Mouse (Mus musculus) lung, embryonic 14.5 days (tissue): ENCODE measurements around the gene Aim2. TPM values are rescaled to one million over a fixed set of nuclear protein-coding genes. Genes with fewer than 3 reads are reported as not detected.
A peak's percentile ranks its signal among the peaks of the same experiment; 100 is the strongest.

Experiments used
- ATAC-seq: fragments of 200-750 bp; cut with Nextera tagmentation; 2 replicates; pipeline ENCODE4 v1.8.0; 2017; ENCODE audit warnings: mild to moderate bottlenecking, moderate TSS enrichment, moderate library complexity; ENCODE audit not compliant: insufficient read depth
- DNase-seq: peaks from one replicate; pipeline ENCODE4 v3.0.0-alpha.2; 2015
- H3K27ac ChIP-seq: fragments of 300-500 bp; sonication (generic); 2 replicates; pipeline ENCODE4 v1.5.1; 2014; ENCODE audit warnings: low read depth, mild to moderate bottlenecking, moderate library complexity
- H3K27me3 ChIP-seq: fragments of 300-500 bp; sonication (generic); 2 replicates; pipeline ENCODE4 v1.6.1; 2014; ENCODE audit warnings: low read length, control low read depth; ENCODE audit not compliant: insufficient read depth
- H3K36me3 ChIP-seq: fragments of 300-500 bp; sonication (generic); 2 replicates; pipeline ENCODE4 v1.6.1; 2014; ENCODE audit warnings: control low read depth; ENCODE audit not compliant: insufficient read depth
- H3K4me1 ChIP-seq: fragments of 300-500 bp; sonication (generic); 2 replicates; pipeline ENCODE4 v1.6.1; 2014; ENCODE audit warnings: antibody characterized with exemption, control low read depth; ENCODE audit not compliant: insufficient read depth
- H3K4me2 ChIP-seq: fragments of 300-500 bp; sonication (generic); 2 replicates; pipeline ENCODE4 v1.6.1; 2014; ENCODE audit warnings: mild to moderate bottlenecking
- H3K4me3 ChIP-seq: fragments of 300-500 bp; sonication (generic); 2 replicates; pipeline ENCODE4 v1.5.1; 2014; ENCODE audit warnings: low read depth, low read length
- H3K9ac ChIP-seq: fragments of 300-500 bp; sonication (generic); 2 replicates; pipeline ENCODE4 v1.6.1; 2014
- H3K9me3 ChIP-seq: fragments of 300-500 bp; sonication (generic); 2 replicates; pipeline ENCODE4 v1.6.1; 2016; ENCODE audit warnings: low read depth, low read length, control low read depth
- CTCF ChIP-seq: IDR thresholded peaks from 2 replicates; pipeline ENCODE4 v1.5.1; 2016; ENCODE audit warnings: antibody characterized with exemption, low read depth
- WGBS: fragments of 180-500 bp; shearing (Covaris S2); extraction: QIAGEN DNeasy Blood & Tissue Kit; methylation state at CpG from one replicate; pipeline ENCODE4 v1.1.7; 2014; 5-methylcytosine and 5-hydroxymethylcytosine counted together
- polyA plus RNA-seq: library from polyadenylated mRNA; unstranded; fragments of >200 nt; fragmentation: Nextera tagmentation; extraction: Ambion mirVana; gene quantifications from 2 replicates; pipeline ENCODE4 v1.2.1, GENCODE M21; 2014

Aim2 gene
- polyA plus RNA-seq, 1 experiment from 2014 or later: 0.92 TPM

- ATAC-seq: no peak
These were observed 64.0 kb downstream of the Aim2 start for GRCm38 (mm10) chr1:173414631-173415030.

GRCm38 (mm10) chr1:173418516-173418915 is 67.8 kb downstream of the Aim2 start:
- Histone ChIP-seq H3K4me2 (no peak overlapping the region), H3K36me3 (no peaks in the 10 kb centered on the region), H3K4me1 (no peaks in the 10 kb centered on the region), H3K4me3 (no peak overlapping the region), H3K9me3 (no peaks in the 10 kb centered on the region), H3K27ac (no peak overlapping the region), H3K9ac (no peak overlapping the region), H3K27me3 (no peaks in the 10 kb centered on the region)
- DNase-seq (no peak), ATAC-seq (no peak)
- TF ChIP-seq CTCF: no peak
- 76% methylated on average over 3 of the region's 3 CpGs for WGBS

More at GRCm38 (mm10) chr1:173414631-173415030, 64.0 kb downstream of the Aim2 start:
- Histone ChIP-seq H3K4me3 (no peak overlapping the region), H3K27ac (no peak overlapping the region), H3K36me3 (no peaks in the 10 kb centered on the region), H3K9ac (no peak overlapping the region), H3K9me3 (no peaks in the 10 kb centered on the region), H3K4me2 (no peak overlapping the region), H3K4me1 (no peaks in the 10 kb centered on the region), H3K27me3 (no peaks in the 10 kb centered on the region)
- TF ChIP-seq CTCF: no peak
- 76% methylated on average over 3 of the region's 3 CpGs for WGBS
- DNase-seq: no peak

- no peaks in the 10 kb centered on the region for H3K27me3 ChIP-seq
- ATAC-seq: peak; percentile 54; the same call in 1 of the 2 replicates
- no peak overlapping the region for H3K9ac ChIP-seq
- H3K4me3 ChIP-seq: no peak overlapping the region
- 70% methylated on average over 1 of the region's 1 CpGs for WGBS
- no peaks in the 10 kb centered on the region for H3K9me3 ChIP-seq
- TF ChIP-seq CTCF: no peak
- no peaks in the 10 kb centered on the region for H3K4me1 ChIP-seq
- H3K4me2 ChIP-seq: no peak overlapping the region
- H3K27ac ChIP-seq: no peak overlapping the region
- DNase-seq: peak; percentile 12
- no peaks in the 10 kb centered on the region for H3K36me3 ChIP-seq
These were observed 68.4 kb downstream of the Aim2 start for GRCm38 (mm10) chr1:173418936-173419621.

- no peak overlapping the region for H3K4me2 ChIP-seq
- 0 out of 2 replicates have a peak, but pooled peaks have one; percentile 47 for ATAC-seq
These were observed 69.7 kb downstream of the Aim2 start for GRCm38 (mm10) chr1:173420374-173420773.

GRCm38 (mm10) chr1:173426345-173426744 is 75.7 kb downstream of the Aim2 start:
- Histone ChIP-seq H3K9ac (no peak overlapping the region), H3K4me2 (no peak overlapping the region), H3K27me3 (no peaks in the 10 kb centered on the region), H3K27ac (no peak overlapping the region), H3K4me1 (no peaks in the 10 kb centered on the region), H3K4me3 (no peak overlapping the region), H3K9me3 (no peaks in the 10 kb centered on the region), H3K36me3 (no peaks in the 10 kb centered on the region)
- 66% methylated on average over 2 of the region's 2 CpGs for WGBS
- DNase-seq (peak; percentile 44), ATAC-seq (no peak; the same call in 1 of the 2 replicates)
- TF ChIP-seq CTCF: no peak

More at GRCm38 (mm10) chr1:173420374-173420773, 69.7 kb downstream of the Aim2 start:
- 75% methylated on average over 6 of the region's 6 CpGs for WGBS
- peak; percentile 13 for DNase-seq
- TF ChIP-seq CTCF: no peak
- Histone ChIP-seq H3K9ac (no peak overlapping the region), H3K4me3 (no peak overlapping the region), H3K36me3 (no peaks in the 10 kb centered on the region), H3K4me1 (no peaks in the 10 kb centered on the region), H3K27me3 (no peaks in the 10 kb centered on the region), H3K27ac (no peak overlapping the region), H3K9me3 (no peaks in the 10 kb centered on the region)

GRCm38 (mm10) chr1:173427385-173427784 is 76.7 kb downstream of the Aim2 start:
- 75% methylated on average over 8 of the region's 8 CpGs for WGBS
- Histone ChIP-seq H3K4me3 (no peak overlapping the region), H3K36me3 (no peaks in the 10 kb centered on the region), H3K27me3 (no peaks in the 10 kb centered on the region), H3K4me1 (no peaks in the 10 kb centered on the region), H3K4me2 (no peak overlapping the region), H3K9me3 (no peaks in the 10 kb centered on the region), H3K9ac (no peak overlapping the region), H3K27ac (no peak overlapping the region)
- peak; percentile 7 for DNase-seq
- TF ChIP-seq CTCF: no peak
- no peak for ATAC-seq

GRCm38 (mm10) chr1:173429995-173430699 is 79.5 kb downstream of the Aim2 start:
- no peak for TF ChIP-seq CTCF
- Histone ChIP-seq H3K9ac (no peak overlapping the region), H3K36me3 (no peaks in the 10 kb centered on the region), H3K9me3 (no peaks in the 10 kb centered on the region), H3K4me1 (no peaks in the 10 kb centered on the region), H3K4me2 (no peak overlapping the region), H3K27me3 (no peaks in the 10 kb centered on the region), H3K27ac (no peak overlapping the region), H3K4me3 (no peak overlapping the region)
- 80% methylated on average over 5 of the region's 5 CpGs for WGBS
- DNase-seq (no peak), ATAC-seq (no peak)
